Mouse (Mus musculus): ENCODE results near the gene Zc3h18.

Zc3h18 gene

GRCm38 (mm10) chr8:122398186-122398585 lies 21.8 kb downstream of the Zc3h18 start:
- no peak for DNase-seq

GRCm38 (mm10) chr8:122405146-122405805 lies 28.9 kb downstream of the Zc3h18 start:
- DNase-seq, result no peak

- DNase-seq, result no peak
Measured at GRCm38 (mm10) chr8:122407678-122408077, 31.3 kb downstream of the Zc3h18 start.

GRCm38 (mm10) chr8:122414311-122414710 lies 37.9 kb downstream of the Zc3h18 start:
- no peak for DNase-seq

GRCm38 (mm10) chr8:122415554-122415953 lies 39.1 kb downstream of the Zc3h18 start:
- no peak for DNase-seq

GRCm38 (mm10) chr8:122419881-122420555 lies 43.6 kb downstream of the Zc3h18 start:
- DNase-seq, result peak; percentile 43

- DNase-seq, result no peak
Measured at GRCm38 (mm10) chr8:122421376-122422070, 45.1 kb downstream of the Zc3h18 start, which contains the start of gene Il17c. Gene Il17c, plus strand, starts transcription at chr8:122422020.

- DNase-seq, result no peak
Measured at GRCm38 (mm10) chr8:122423217-122423616, 46.8 kb downstream of the Zc3h18 start.

GRCm38 (mm10) chr8:122423659-122424058 lies 47.2 kb downstream of the Zc3h18 start:
- DNase-seq, result no peak

GRCm38 (mm10) chr8:122426145-122426544 lies 49.7 kb downstream of the Zc3h18 start:
- no peak for DNase-seq

GRCm38 (mm10) chr8:122427607-122428006 lies 51.2 kb downstream of the Zc3h18 start:
- no peak for DNase-seq

- DNase-seq, result no peak
Measured at GRCm38 (mm10) chr8:122428163-122428562, 51.8 kb downstream of the Zc3h18 start.

GRCm38 (mm10) chr8:122430058-122430636 lies 53.7 kb downstream of the Zc3h18 start:
- DNase-seq, result no peak

GRCm38 (mm10) chr8:122430646-122431045 lies 54.2 kb downstream of the Zc3h18 start:
- DNase-seq, result no peak

- no peak for DNase-seq
Measured at GRCm38 (mm10) chr8:122431694-122432442, 55.5 kb downstream of the Zc3h18 start.

- no peak for DNase-seq
Measured at GRCm38 (mm10) chr8:122432443-122433268, 56.2 kb downstream of the Zc3h18 start, which contains the start of gene Cyba. Gene Cyba, minus strand, starts transcription at chr8:122432930.

- no peak for DNase-seq
Measured at GRCm38 (mm10) chr8:122433269-122433905, 57.0 kb downstream of the Zc3h18 start.

- no peak for DNase-seq
Measured at GRCm38 (mm10) chr8:122435375-122435774, 59.0 kb downstream of the Zc3h18 start.

- DNase-seq, result no peak
Measured at GRCm38 (mm10) chr8:122436146-122436545, 59.7 kb downstream of the Zc3h18 start.

GRCm38 (mm10) chr8:122436586-122437125 lies 60.2 kb downstream of the Zc3h18 start:
- no peak for DNase-seq

Data from right cerebral cortex, postnatal 14 days (tissue).